Comparison of ENCODE assay signal across 9 mouse cellular contexts in genomic region chrX:159409253-159409652, GRCm38 (mm10). TPM values are rescaled to one million over a fixed set of nuclear protein-coding genes. Genes with fewer than 3 reads are reported as not detected.
A peak's percentile ranks its signal among the peaks of the same experiment; 100 is the strongest.
DNase-seq lines count a peak whose midpoint lies in the region; ATAC-seq and TF ChIP-seq lines count a peak whose summit lies in the region.
"Had no signal": no experiment of that assay in that cellular context is flagged by ENCODE, and none has a peak within 500 bp of the region (broad histone marks: within the 10 kb centered on the region; RNA-seq: fewer than 3 reads in every experiment).

No protein-coding gene starts in this region.

- intact Hi-C loops in left cerebral cortex, adult 2 months (cut with DNase I): no loop called here

- H3K27ac ChIP-seq in left cerebral cortex, adult 2 months: no peak overlapping the region
- H3K27ac ChIP-seq in thymus, adult 2 months (ENCODE audit: control insufficient read depth, insufficient read depth, low read length): no peak overlapping the region
- H3K27ac ChIP-seq: hindbrain, embryonic 15.5 days had no signal

- H3K27me3 ChIP-seq in thymus, adult 2 months (ENCODE audit: control insufficient read depth, insufficient read depth, low read length): peaks cover under 1% of the 10 kb centered on the region; the same call in 1 of the 2 replicates
- H3K27me3 ChIP-seq: hindbrain, embryonic 15.5 days had no signal

- H3K36me3 ChIP-seq in thymus, adult 2 months (ENCODE audit: control insufficient read depth, insufficient read depth, low read length): no peaks in the 10 kb centered on the region
- H3K36me3 ChIP-seq: hindbrain, embryonic 15.5 days had no signal

- TF ChIP-seq CTCF in left cerebral cortex, adult 2 months (IDR thresholded peaks at IDR 0.05): peak; percentile 53
- TF ChIP-seq CTCF in thymus, adult 2 months (IDR thresholded peaks at IDR 0.05; ENCODE audit: borderline replicate concordance, control insufficient read depth, extremely low read depth, insufficient read depth, low read length, poor library complexity): peak; percentile 28; the same call in 1 of the 2 replicates

- TF ChIP-seq POLR2A in thymus, adult 2 months (IDR thresholded peaks at IDR 0.05; ENCODE audit: control insufficient read depth, extremely low read depth, insufficient read depth, low read length, poor library complexity): no peak

- H3K4me1 ChIP-seq in thymus, adult 2 months (replicated peaks; ENCODE audit: control insufficient read depth, insufficient read depth, low read length): peaks cover 3% of the 10 kb centered on the region; the same call in 1 of the 2 replicates
- H3K4me1 ChIP-seq: hindbrain, embryonic 15.5 days had no signal

- no peak for DNase-seq in cerebellum, adult 11 months
- DNase-seq in left cerebral cortex, adult 2 months (ENCODE audit: extremely low spot score in 1 of 2, low spot score in 2 of 2): peak in 1 of 2 experiments; percentile 10
- DNase-seq in left cerebral cortex, adult 8-10 months (ENCODE audit: low spot score in 2 of 2): no peak
- DNase-seq in ZHBTc4 (ENCODE audit: low read depth, low spot score): peak; percentile 66
- DNase-seq in embryo, embryonic 9.5 days (ENCODE audit: extremely low spot score): peak; percentile 12
- peak; percentile 40 for DNase-seq in thymus, adult 2 months
- DNase-seq in urinary bladder, postnatal 4 days (ENCODE audit: low spot score in 2 of 2): no peak

- H3K4me3 ChIP-seq in left cerebral cortex, adult 2 months: no peak overlapping the region
- no peak overlapping the region for H3K4me3 ChIP-seq in thymus, adult 2 months (ENCODE audit: control insufficient read depth, insufficient read depth, low read length)
- H3K4me3 ChIP-seq: hindbrain, embryonic 15.5 days had no signal

- peak; percentile 52; the same call in 1 of the 2 replicates for ATAC-seq in cerebellum, adult (ENCODE audit: insufficient number of reproducible peaks, low FRiP score, low TSS enrichment)

- WGBS in thymus, adult 2 months: 5% methylated on average over 4 of the region's 4 CpGs

RNA-seq across cellular contexts. Expression of gene Map7d2, which starts 5.1 kb away (rescaled TPM):
- 100 to 1,000 TPM in 1 of 2 experiments, 10 to 100 TPM in 1; 96.9 to 127 TPM for total RNA-seq in left cerebral cortex, adult 2 months (2021)
- 100 to 1,000 TPM; 103 to 131 (median 112) TPM for total RNA-seq in left cerebral cortex, adult 8-10 months (2022)
- polyA plus RNA-seq in thymus, adult 2 months (2012; rRNA removed): not detected in 2 replicates

RNA-seq across cellular contexts. Expression of gene Eif1ax, which starts 37.3 kb away (rescaled TPM):
- 100 to 1,000 TPM; 126 to 127 TPM for total RNA-seq in left cerebral cortex, adult 2 months (2021)
- total RNA-seq in left cerebral cortex, adult 8-10 months (2022): 100 to 1,000 TPM; 108 to 137 (median 123) TPM
- 88.7 and 115 TPM in 2 replicates for polyA plus RNA-seq in thymus, adult 2 months (2012; rRNA removed)

Comparison
In these comparisons a context has a peak if more than half of its experiments do, and no peak if none do; other contexts are left out.
1. DNase-seq: peak in ZHBTc4 (single experiment), embryo, embryonic 9.5 days (single experiment) and thymus, adult 2 months (single experiment); none in cerebellum, adult 11 months (single experiment), left cerebral cortex, adult 8-10 months (0 of 2) and urinary bladder, postnatal 4 days (0 of 2).